Mouse (Mus musculus): ENCODE results near the gene Srsf7.
"Not testable (repeated sequence)": the region's sequence is repeated elsewhere in the genome, so short reads cannot be mapped to it uniquely, and the experiment has no call there.

Srsf7 gene

GRCm38 (mm10) chr17:80206671-80207581 lies at the start of gene Srsf7, which contains the start of gene Ttc39d:
TSS of gene Srsf7 (minus strand) at chr17:80207307.
TSS of gene Ttc39d (plus strand) at chr17:80207460.
- ATAC-seq (ENCODE audit: insufficient number of reproducible peaks, low FRiP score, low TSS enrichment), result peak; percentile 90

GRCm38 (mm10) chr17:80255208-80255607 lies 48.1 kb upstream of the Srsf7 start:
- no peak for ATAC-seq (ENCODE audit: insufficient number of reproducible peaks, low FRiP score, low TSS enrichment)

DNA sequence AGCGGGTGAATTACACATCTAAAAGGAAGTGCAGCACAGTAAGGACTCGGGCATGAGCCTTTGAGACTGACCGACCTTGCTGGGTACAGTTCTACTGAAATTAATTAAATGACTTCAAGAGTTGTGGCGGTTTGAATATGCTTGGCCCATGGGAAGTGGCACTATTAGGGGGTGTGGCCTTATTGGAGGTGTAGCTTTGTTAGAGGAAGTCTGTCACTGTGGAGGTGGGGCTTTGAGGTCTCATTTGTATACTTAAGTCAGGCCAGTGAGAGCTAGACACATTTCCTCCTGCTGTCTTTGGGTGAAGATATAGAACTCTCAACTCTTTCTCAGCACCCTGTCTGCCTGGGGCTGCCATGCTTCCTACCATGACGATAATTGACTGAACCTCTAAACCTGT lies 47.3 kb upstream of the Srsf7 start:
- no peak for ATAC-seq (ENCODE audit: insufficient number of reproducible peaks, low FRiP score, low TSS enrichment)

- no peak for ATAC-seq (ENCODE audit: insufficient number of reproducible peaks, low FRiP score, low TSS enrichment)
These were observed 45.8 kb upstream of the Srsf7 start for GRCm38 (mm10) chr17:80252757-80253525.

DNA sequence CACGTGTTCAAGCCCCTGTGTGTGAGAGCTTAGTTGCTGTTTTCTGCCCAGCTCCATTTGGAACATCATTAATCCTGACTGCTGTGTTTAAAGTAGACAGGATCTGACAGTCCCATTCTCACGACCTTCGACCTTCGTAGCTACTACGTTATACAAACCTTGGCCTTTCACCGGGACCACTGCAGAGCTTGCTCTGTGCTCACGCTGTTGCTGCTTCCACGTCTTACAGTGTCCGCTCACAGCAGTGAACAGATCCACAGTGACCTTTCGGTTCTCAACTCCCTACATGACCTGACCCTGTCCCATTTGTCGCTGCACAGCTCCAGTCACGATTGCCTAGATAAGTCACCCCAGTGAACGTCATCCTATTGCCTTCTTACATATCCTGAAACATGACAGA lies 36.0 kb upstream of the Srsf7 start:
- ATAC-seq (ENCODE audit: insufficient number of reproducible peaks, low FRiP score, low TSS enrichment), result no peak

DNA sequence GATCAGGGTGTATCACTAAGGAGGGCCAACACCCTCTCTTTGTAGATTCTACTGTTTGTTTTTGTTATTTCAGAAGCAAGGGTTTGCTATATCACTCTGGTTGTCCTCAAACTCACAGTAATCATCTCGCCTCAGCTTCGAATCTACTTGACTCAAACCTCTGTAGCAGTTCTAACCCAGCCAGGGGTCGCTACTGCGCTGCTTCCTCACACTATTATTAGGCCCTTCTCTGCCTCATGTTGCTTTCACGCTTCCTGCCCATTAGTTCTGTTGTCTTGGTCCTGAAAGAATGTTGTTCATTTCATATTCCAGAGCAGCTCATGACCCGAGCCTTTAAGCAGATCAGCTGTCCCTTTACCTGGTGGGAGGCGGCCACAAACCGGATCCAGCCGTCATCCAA lies 34.5 kb upstream of the Srsf7 start:
- ATAC-seq (ENCODE audit: insufficient number of reproducible peaks, low FRiP score, low TSS enrichment), result no peak

- ATAC-seq (ENCODE audit: insufficient number of reproducible peaks, low FRiP score, low TSS enrichment), result no peak
These were observed 30.4 kb upstream of the Srsf7 start for GRCm38 (mm10) chr17:80237475-80237874.

GRCm38 (mm10) chr17:80236805-80237204 lies 29.7 kb upstream of the Srsf7 start:
- no peak for ATAC-seq (ENCODE audit: insufficient number of reproducible peaks, low FRiP score, low TSS enrichment)

- no peak for ATAC-seq (ENCODE audit: insufficient number of reproducible peaks, low FRiP score, low TSS enrichment)
These were observed 28.4 kb upstream of the Srsf7 start for GRCm38 (mm10) chr17:80235477-80235876.

GRCm38 (mm10) chr17:80234376-80234775 lies 27.3 kb upstream of the Srsf7 start:
- no peak for ATAC-seq (ENCODE audit: insufficient number of reproducible peaks, low FRiP score, low TSS enrichment)

GRCm38 (mm10) chr17:80233844-80234243 lies 26.7 kb upstream of the Srsf7 start:
- ATAC-seq (ENCODE audit: insufficient number of reproducible peaks, low FRiP score, low TSS enrichment), result no peak

- ATAC-seq (ENCODE audit: insufficient number of reproducible peaks, low FRiP score, low TSS enrichment), result no peak
These were observed 22.3 kb upstream of the Srsf7 start for GRCm38 (mm10) chr17:80229396-80229795.

GRCm38 (mm10) chr17:80225142-80225541 lies 18.0 kb upstream of the Srsf7 start:
- not testable (repeated sequence) for ATAC-seq (ENCODE audit: insufficient number of reproducible peaks, low FRiP score, low TSS enrichment)

- ATAC-seq (ENCODE audit: insufficient number of reproducible peaks, low FRiP score, low TSS enrichment), result peak; percentile 99
These were observed 17.4 kb upstream of the Srsf7 start, which contains the start of gene Gemin6 for GRCm38 (mm10) chr17:80224326-80225116. TSS of gene Gemin6 (plus strand) at chr17:80224441.

DNA sequence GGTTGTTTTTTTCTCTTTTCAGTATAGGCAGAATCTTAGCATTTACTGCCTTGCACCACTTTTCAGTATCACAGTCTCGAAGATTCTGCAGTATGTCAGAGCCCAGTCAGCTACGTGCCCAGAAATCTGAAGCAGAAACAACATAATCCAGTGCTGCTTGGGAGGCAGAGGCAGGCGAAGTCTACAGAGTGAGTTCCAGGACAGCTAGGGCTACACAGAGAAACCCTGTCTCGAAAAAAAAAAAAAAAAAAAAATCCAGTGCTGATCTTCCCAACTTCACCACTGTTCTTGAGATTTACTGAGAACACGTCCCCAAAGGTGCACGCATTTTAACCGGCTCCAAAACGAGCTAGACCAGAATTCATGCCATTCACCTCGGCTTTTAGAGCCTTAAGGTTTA lies 16.7 kb upstream of the Srsf7 start:
- peak; percentile 55; the same call in 1 of the 2 replicates for ATAC-seq (ENCODE audit: insufficient number of reproducible peaks, low FRiP score, low TSS enrichment)

- no peak for ATAC-seq (ENCODE audit: insufficient number of reproducible peaks, low FRiP score, low TSS enrichment)
These were observed 15.0 kb upstream of the Srsf7 start for GRCm38 (mm10) chr17:80221890-80222628.

- ATAC-seq (ENCODE audit: insufficient number of reproducible peaks, low FRiP score, low TSS enrichment), result no peak
These were observed 14.1 kb upstream of the Srsf7 start for GRCm38 (mm10) chr17:80221202-80221601.

DNA sequence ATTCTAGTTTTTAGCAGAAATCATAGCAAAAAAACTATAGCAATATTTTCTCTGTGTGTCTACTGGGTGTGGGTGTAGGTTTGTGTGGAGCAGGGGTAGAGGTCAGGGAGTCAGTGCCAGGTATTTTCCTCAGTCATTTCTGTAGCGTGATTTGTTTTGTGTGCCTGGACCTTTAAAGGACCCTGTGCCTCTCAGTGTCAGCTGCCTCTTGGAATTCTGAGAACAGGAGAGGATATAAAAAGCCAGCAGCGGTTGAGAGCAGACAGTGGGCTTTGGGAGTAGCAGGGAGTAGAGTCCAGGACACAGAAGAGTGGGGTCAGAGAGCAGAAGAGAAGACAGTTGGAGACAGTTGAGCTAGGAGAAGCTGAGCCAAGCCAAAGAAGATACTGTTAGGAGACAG lies 13.0 kb upstream of the Srsf7 start:
- no peak for ATAC-seq (ENCODE audit: insufficient number of reproducible peaks, low FRiP score, low TSS enrichment)

DNA sequence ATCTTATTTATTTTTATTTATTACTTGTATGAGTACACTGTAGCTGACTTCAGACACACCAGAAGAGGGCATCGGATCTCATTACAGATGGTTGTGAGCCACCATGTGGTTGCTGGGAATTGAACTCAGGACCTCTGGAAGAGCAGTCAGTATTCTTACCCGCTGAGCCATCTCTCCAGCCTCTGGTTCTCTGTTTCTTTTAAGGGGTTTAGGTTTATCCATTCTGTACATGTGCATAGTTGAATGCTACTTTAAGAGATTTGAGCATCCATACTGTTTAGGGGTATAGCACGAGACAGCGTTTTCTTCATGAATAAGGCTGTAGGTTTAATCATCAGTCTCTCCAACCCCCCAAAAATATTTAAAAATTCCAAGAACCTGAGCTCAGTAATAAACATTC lies 6.9 kb upstream of the Srsf7 start:
- not testable (repeated sequence) for ATAC-seq (ENCODE audit: insufficient number of reproducible peaks, low FRiP score, low TSS enrichment)

GRCm38 (mm10) chr17:80206301-80206670 lies 821 bp downstream of the Srsf7 start:
- ATAC-seq (ENCODE audit: insufficient number of reproducible peaks, low FRiP score, low TSS enrichment), result peak; percentile 45
